Mouse (Mus musculus) embryonic facial prominence, embryonic 15.5 days (tissue): ENCODE measurements around the gene Wasf2. TPM values are rescaled to one million over a fixed set of nuclear protein-coding genes. Genes with fewer than 3 reads are reported as not detected.

Experiments used
- ATAC-seq: fragments of 200-750 bp; cut with Nextera tagmentation; 2 replicates; pipeline ENCODE4 v1.8.0; 2017; ENCODE audit warnings: low read depth, moderate TSS enrichment; ENCODE audit not compliant: insufficient number of reproducible peaks, low FRiP score, low TSS enrichment
- H3K27ac ChIP-seq: fragments of 300-500 bp; sonication (generic); replicated peaks from 2 replicates; pipeline ENCODE4 v1.5.1; 2015; ENCODE audit warnings: mild to moderate bottlenecking, inconsistent platforms
- H3K27me3 ChIP-seq: fragments of 300-500 bp; sonication (generic); 2 replicates; pipeline ENCODE4 v1.6.1; 2015; ENCODE audit warnings: inconsistent platforms
- H3K36me3 ChIP-seq: fragments of 300-500 bp; sonication (generic); 2 replicates; pipeline ENCODE4 v1.6.1; 2015; ENCODE audit warnings: mild to moderate bottlenecking, inconsistent platforms
- H3K4me1 ChIP-seq: fragments of 300-500 bp; sonication (generic); 2 replicates; pipeline ENCODE4 v1.6.1; 2015; ENCODE audit warnings: inconsistent platforms
- H3K4me2 ChIP-seq: fragments of 300-500 bp; sonication (generic); replicated peaks from 2 replicates; pipeline ENCODE4 v1.6.1; 2015; ENCODE audit warnings: mild to moderate bottlenecking, inconsistent platforms
- H3K4me3 ChIP-seq: fragments of 300-500 bp; sonication (generic); replicated peaks from 2 replicates; pipeline ENCODE4 v1.5.1; 2015; ENCODE audit warnings: mild to moderate bottlenecking, inconsistent platforms
- H3K9ac ChIP-seq: fragments of 300-500 bp; sonication (generic); 2 replicates; pipeline ENCODE4 v1.6.1; 2015; ENCODE audit warnings: inconsistent platforms
- H3K9me3 ChIP-seq: fragments of 300-500 bp; sonication (generic); replicated peaks from 2 replicates; pipeline ENCODE4 v1.6.1; 2016; ENCODE audit warnings: inconsistent platforms
- WGBS: fragments of 180-500 bp; shearing (Covaris S2); methylation state at CpG from one replicate; pipeline ENCODE4 v1.1.7; 2015; 5-methylcytosine and 5-hydroxymethylcytosine counted together
- polyA plus RNA-seq: library from polyadenylated mRNA; unstranded; fragments of >200 nt; fragmentation: Nextera tagmentation; extraction: Ambion mirVana; gene quantifications from 2 replicates; pipeline ENCODE4 v1.2.1, GENCODE M21; 2015

Gene Wasf2
- polyA plus RNA-seq, 1 experiment from 2014 or later: 116 TPM

DNA sequence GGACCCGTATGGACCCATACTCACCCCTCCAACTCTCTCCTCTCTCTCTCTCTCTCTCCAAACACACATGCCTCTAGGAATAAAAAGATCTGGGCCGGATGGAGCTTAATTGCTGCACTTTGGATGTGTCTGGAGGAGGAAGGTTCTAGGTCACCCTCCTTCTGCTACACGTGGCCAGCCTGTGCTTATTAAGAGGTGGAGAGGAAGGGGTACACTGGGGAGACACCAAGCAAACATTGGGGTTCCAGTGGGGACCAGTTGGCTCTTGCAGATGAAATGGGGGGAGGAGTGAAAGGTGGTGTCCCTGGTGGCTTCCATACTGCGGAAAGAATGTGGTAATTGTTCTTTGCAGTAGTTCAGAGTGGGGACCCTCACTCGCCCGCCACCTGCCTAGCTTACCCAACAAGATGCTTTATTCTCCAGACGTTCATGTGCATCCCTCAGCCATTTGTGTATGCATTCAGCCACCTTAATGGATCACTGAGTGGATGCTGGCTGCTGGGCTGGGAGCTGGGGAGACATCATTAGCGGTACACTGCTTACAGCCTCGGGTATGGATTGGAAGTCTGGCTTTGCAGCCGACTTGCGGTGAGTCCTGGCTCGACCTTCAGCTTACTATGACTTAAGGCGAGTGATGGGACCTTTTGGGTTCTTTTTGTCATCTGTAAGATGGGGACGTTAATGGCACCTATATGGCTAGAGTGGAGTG lies 14.4 kb upstream of the Wasf2 start:
- H3K27ac ChIP-seq: peak overlapping the region; percentile 99
- no peak for ATAC-seq
- H3K4me3 ChIP-seq: no peak overlapping the region
- no peaks in the 10 kb centered on the region for H3K36me3 ChIP-seq
- H3K4me1 ChIP-seq: peaks cover 67% of the 10 kb centered on the region
- no peak overlapping the region for H3K4me2 ChIP-seq
- no peaks in the 10 kb centered on the region for H3K27me3 ChIP-seq
- WGBS: 67% methylated on average over 14 of the region's 14 CpGs
- no peaks in the 10 kb centered on the region for H3K9me3 ChIP-seq
- no peak overlapping the region for H3K9ac ChIP-seq

DNA sequence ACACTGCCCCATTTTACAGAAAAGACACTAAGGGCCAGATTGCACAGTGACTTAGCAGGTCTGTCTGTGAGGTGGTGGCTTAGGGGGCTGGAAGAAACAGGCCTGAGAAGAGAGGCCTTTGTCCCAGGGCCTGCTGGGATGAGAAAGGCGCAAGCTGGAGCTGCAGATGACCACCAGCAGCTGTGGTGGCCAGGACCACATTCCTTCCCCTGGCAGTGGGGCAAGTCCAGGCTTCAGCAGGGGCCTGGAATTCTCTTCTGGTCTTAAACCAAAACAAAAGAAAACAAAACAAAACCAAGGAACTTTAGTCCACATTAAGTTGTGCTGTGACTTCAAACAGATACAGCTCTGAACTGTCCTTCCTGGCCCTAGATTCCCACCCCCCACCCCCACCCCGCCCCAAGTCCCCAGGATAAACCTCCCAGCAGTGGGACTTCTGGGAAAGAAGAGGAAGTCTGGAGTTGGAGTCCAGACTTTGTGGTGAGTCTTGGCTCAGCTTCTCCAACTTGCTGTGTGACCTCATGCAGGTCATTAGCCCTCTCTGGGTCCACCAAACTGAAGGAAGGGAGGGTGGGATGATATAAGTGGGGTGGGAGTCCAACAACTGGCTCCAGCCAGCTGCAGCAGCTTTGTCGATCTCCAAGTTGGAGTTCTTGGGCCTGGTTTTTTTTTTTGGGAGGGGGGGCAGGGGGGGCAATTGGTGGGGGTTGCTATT lies 13.4 kb upstream of the Wasf2 start:
- Histone ChIP-seq H3K27me3 (no peaks in the 10 kb centered on the region), H3K4me3 (no peak overlapping the region), H3K9ac (no peak overlapping the region), H3K27ac (peak overlapping the region; percentile 99), H3K9me3 (no peaks in the 10 kb centered on the region), H3K36me3 (no peaks in the 10 kb centered on the region), H3K4me2 (peak overlapping the region; percentile 40), H3K4me1 (peaks cover 76% of the 10 kb centered on the region)
- 35% methylated on average over 3 of the region's 3 CpGs for WGBS
- peak; percentile 22 for ATAC-seq

DNA sequence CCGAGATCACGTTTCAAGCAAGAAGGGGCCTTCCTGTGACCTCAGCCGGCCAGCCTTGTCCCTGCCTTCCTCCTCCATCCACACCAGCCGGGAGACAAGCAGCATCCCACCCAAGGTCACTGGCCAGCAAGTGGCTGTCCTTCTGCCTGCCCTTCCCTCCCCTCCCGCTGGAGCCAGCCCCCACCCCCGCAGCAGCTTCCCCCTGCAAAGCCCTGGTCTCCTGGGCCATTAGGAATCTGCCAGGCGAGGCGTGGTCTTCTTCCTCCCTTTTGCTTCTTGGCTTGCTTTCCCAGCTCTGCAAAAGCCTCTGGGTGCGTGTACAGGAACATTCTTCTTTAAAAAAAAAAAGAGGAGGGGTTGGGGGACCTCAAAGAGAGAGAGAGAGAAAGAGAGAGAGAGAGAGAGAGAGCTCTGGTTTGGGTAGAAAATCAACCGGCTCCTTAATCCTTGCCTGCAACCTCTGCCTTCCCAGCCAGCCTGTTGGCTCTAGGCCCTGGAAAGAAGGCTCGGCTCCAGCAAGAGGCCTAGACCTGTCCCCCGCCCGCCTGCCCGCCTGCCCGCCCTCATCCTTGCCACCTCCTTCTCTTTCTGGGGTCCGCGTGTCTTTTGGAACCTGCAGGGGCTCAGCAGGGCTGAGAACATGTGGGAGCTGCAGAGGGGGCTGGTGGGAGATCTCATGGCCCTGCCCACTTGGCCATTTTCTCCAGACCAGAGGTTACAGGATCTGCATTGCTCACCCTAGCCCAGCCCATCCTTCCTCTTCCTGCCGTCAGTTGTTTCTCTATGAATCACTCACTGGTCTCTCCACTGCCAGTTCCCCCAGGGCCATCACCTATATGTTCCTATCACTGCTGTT lies 12.5 kb upstream of the Wasf2 start:
- Histone ChIP-seq H3K27ac (peak overlapping the region; percentile 99), H3K27me3 (no peaks in the 10 kb centered on the region), H3K9ac (no peak overlapping the region), H3K4me2 (peak overlapping the region; percentile 40), H3K36me3 (no peaks in the 10 kb centered on the region), H3K4me1 (peaks cover 75% of the 10 kb centered on the region), H3K9me3 (no peaks in the 10 kb centered on the region), H3K4me3 (peak overlapping the region; percentile 17)
- 6% methylated on average over 18 of the region's 18 CpGs for WGBS
- ATAC-seq: peak; percentile 78

DNA sequence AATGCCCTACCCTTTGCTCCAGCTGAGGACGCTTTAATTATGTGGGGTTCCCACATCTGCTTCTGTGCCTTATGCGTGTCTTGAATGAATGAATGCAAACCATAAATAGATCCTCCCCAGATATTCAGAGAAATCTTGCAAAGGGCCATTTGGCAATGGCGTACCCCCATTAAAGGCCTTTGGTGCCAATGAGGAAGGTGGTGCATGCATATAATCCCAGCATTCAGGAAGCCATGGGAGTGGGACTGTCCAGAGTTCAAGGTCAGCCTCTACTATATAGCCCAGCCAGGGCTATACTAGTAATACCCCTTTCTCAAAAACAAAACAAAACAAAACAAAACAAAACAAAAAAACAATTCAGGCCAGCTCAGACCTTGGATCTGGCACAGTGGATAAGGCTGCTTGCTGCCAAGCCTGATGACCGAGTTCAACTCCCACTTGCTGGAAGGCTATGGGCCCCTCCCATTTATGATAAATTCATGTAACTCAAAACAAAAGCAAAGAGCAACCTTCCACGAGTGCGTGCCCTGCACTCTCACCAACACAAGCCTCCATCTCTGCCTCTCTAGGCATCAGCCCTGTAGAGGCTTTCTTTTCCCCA lies 11.4 kb upstream of the Wasf2 start:
- no peaks in the 10 kb centered on the region for H3K36me3 ChIP-seq
- peaks cover 64% of the 10 kb centered on the region for H3K4me1 ChIP-seq
- ATAC-seq: no peak
- peak overlapping the region; percentile 73 for H3K27ac ChIP-seq
- no peak overlapping the region for H3K4me3 ChIP-seq
- WGBS: 60% methylated on average over 6 of the region's 6 CpGs
- H3K27me3 ChIP-seq: no peaks in the 10 kb centered on the region
- H3K9me3 ChIP-seq: no peaks in the 10 kb centered on the region
- no peak overlapping the region for H3K4me2 ChIP-seq
- no peak overlapping the region for H3K9ac ChIP-seq

DNA sequence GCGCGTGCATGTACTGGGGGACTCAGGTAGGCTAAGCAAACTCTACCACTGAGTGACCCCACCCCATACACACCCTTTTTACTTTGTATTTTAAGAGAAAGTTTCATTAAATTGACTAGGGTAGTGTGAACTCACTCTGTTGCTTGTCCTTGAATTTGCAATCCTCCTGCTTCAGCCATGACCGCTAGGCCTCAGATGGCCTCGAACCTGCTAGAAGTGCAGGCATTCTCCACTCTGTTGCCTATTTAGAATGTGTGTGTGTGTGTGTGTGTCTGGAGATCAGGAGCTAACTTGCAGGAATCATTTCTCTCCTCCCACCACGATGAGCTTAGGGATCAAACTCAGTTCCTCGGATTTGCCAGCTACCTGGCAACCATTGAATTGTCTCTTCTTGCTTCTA lies 10.7 kb upstream of the Wasf2 start:
- Histone ChIP-seq H3K4me1 (peaks cover 63% of the 10 kb centered on the region), H3K4me2 (no peak overlapping the region), H3K27ac (peak overlapping the region; percentile 73; the same call in 1 of the 2 replicates), H3K27me3 (no peaks in the 10 kb centered on the region), H3K9me3 (no peaks in the 10 kb centered on the region), H3K9ac (no peak overlapping the region), H3K4me3 (no peak overlapping the region), H3K36me3 (no peaks in the 10 kb centered on the region)
- ATAC-seq: no peak
- WGBS: 82% methylated on average over 6 of the region's 6 CpGs

DNA sequence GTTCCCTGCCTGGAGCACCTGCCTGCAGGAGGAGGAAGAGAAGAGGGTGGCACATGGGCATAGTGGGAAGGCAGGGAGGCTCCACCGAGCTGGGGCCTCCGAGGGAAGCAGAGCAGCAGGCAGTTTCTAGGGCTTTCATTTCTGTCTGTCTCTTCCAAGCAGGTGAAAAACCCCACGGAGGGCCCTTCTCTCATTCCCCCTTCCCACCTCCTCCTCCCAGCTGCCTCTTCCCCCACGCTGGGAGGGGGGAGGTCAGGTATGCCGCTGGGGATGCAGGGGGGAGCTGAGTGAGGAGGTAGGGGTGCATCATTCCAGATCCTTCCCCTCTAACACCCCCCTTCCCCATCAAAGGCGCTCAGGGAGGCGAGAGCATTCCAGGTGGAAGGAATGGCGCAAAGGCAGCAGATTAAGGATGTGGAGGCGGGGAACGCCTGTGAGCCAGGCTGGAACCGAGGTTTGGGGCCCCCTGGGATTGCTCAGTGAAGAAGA lies 9.4 kb upstream of the Wasf2 start:
- no peaks in the 10 kb centered on the region for H3K27me3 ChIP-seq
- no peaks in the 10 kb centered on the region for H3K9me3 ChIP-seq
- H3K4me1 ChIP-seq: peaks cover 57% of the 10 kb centered on the region
- H3K27ac ChIP-seq: peak overlapping the region; percentile 52; the same call in 1 of the 2 replicates
- 4% methylated on average over 11 of the region's 11 CpGs for WGBS
- peak overlapping the region; percentile 21; the same call in 1 of the 2 replicates for H3K4me2 ChIP-seq
- no peak overlapping the region for H3K9ac ChIP-seq
- H3K4me3 ChIP-seq: no peak overlapping the region
- no peak for ATAC-seq
- H3K36me3 ChIP-seq: no peaks in the 10 kb centered on the region

DNA sequence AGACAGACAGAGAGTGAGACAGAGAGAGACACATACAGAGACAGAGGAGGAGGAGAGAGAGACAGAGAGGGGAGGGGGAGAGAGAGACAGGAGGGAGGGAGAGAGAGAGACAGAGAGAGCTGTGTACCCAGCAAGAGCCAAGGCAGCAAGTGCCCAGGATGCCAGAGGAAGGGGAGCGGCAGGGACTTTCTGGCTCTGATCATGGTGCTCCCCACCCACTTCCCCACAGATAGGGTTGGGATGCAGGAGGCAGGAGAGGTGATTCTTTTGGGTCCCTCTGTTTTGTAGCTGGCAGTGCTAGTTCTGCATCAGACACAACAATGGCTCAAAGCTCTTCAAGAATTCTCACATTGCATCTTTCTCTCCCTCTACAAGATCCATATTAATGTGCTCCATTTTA lies 8.9 kb upstream of the Wasf2 start:
- 0 out of 2 replicates have a peak overlapping the region, but pooled peaks have one; percentile 44 for H3K27ac ChIP-seq
- no peak overlapping the region for H3K4me2 ChIP-seq
- no peaks in the 10 kb centered on the region for H3K9me3 ChIP-seq
- no peaks in the 10 kb centered on the region for H3K27me3 ChIP-seq
- H3K4me3 ChIP-seq: no peak overlapping the region
- no peak for ATAC-seq
- 44% methylated on average over 1 of the region's 1 CpGs for WGBS
- no peak overlapping the region for H3K9ac ChIP-seq
- H3K4me1 ChIP-seq: peaks cover 52% of the 10 kb centered on the region
- no peaks in the 10 kb centered on the region for H3K36me3 ChIP-seq

DNA sequence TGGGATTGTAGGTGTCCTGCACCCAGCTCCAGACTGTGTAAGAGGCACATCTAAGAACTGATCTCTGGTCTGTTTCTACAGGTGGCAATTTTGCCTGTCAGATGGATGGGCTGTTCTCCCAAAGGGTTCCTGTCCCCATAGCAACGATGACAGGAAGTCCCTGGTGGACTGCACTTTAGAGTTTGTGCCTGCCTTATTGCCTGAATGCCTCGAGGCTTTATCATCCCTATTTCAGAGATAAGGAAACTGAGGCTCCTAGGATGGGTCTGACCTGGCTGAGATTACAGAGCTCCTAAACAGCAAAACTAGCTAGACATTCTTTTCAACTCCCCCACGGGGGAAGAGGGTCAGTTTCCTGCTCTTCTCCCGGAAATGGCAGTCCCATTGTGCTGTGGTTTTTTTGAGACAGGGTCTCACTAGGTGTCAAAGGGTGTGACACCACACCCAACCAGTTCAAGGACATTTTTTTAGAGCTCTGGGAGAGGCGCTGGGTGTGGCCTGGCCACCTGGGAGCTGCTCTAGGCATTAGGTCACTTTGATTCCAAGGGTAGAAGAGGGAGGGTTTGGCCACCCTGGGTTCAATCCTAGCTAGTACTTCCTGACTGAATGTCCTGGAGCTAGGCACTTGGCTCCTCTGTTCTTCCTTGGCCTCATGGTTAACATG lies 8.2 kb upstream of the Wasf2 start:
- no peaks in the 10 kb centered on the region for H3K9me3 ChIP-seq
- no peak overlapping the region for H3K27ac ChIP-seq
- no peak for ATAC-seq
- WGBS: 33% methylated on average over 5 of the region's 5 CpGs
- no peak overlapping the region for H3K4me3 ChIP-seq
- no peaks in the 10 kb centered on the region for H3K27me3 ChIP-seq
- H3K4me2 ChIP-seq: no peak overlapping the region
- H3K9ac ChIP-seq: no peak overlapping the region
- no peaks in the 10 kb centered on the region for H3K36me3 ChIP-seq
- peaks cover 45% of the 10 kb centered on the region for H3K4me1 ChIP-seq

DNA sequence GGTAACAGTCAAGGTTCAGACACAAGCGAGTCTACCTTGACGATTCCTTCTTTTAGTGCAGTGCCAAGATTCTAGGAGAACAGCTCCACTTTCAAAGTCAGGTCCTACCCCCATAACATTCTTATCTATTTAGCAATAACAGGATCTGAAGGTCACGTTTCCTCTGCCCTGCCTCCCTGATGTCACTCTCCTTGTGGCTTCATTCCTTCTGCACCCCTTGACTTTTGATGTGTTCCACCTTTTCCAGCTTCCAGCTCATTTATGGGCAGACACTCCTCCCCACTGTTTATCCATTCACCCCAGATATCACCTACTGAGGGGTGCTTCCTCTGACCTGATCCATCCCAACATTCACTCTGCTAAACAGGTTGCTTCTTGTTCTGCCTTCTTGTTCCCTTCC lies 3.2 kb upstream of the Wasf2 start:
- Histone ChIP-seq H3K9me3 (no peaks in the 10 kb centered on the region), H3K9ac (no peak overlapping the region), H3K4me2 (no peak overlapping the region), H3K27me3 (no peaks in the 10 kb centered on the region), H3K4me1 (peaks cover 21% of the 10 kb centered on the region), H3K36me3 (no peaks in the 10 kb centered on the region), H3K4me3 (no peak overlapping the region), H3K27ac (no peak overlapping the region)
- no peak for ATAC-seq
- WGBS: 71% methylated on average over 3 of the region's 3 CpGs

DNA sequence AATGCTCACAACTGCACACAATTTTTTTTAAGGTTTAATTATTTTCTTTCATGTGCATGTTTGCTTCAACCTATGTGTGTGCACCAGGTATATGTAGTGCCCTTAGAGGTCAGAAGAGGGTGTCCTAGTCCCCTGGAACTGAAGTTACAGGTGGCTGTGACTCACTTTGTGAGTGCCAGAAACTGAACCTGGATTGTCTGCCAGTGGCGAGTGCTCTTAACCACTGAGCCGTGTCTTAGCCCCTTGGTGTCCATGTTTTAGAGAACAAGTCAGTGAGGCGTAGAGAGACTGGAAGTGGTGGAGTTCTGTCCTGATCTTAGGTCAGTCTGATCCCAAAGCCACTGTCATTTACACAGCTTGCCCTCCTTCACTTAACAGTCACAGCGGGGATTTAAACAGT lies 2.4 kb upstream of the Wasf2 start:
- H3K4me3 ChIP-seq: no peak overlapping the region
- peaks cover 24% of the 10 kb centered on the region for H3K4me1 ChIP-seq
- H3K9me3 ChIP-seq: no peaks in the 10 kb centered on the region
- no peak overlapping the region for H3K27ac ChIP-seq
- H3K36me3 ChIP-seq: no peaks in the 10 kb centered on the region
- H3K4me2 ChIP-seq: no peak overlapping the region
- WGBS: 82% methylated on average over 4 of the region's 4 CpGs
- ATAC-seq: no peak
- no peaks in the 10 kb centered on the region for H3K27me3 ChIP-seq
- no peak overlapping the region for H3K9ac ChIP-seq
